Mouse (Mus musculus): ENCODE measurements around the gene Depdc5. TPM values are rescaled to one million over a fixed set of nuclear protein-coding genes. Genes with fewer than 3 reads are reported as not detected.
"Not testable (repeated sequence)": the region's sequence is repeated elsewhere in the genome, so short reads cannot be mapped to it uniquely, and the experiment has no call there.

The Depdc5 gene
- 26.6 and 27.4 TPM in 2 replicates for polyA plus RNA-seq (2012; rRNA removed)
- 18.2 and 23.5 TPM in 2 replicates for polyA plus RNA-seq (2014; fragmentation: Nextera tagmentation; extraction: Ambion mirVana)

GRCm38 (mm10) chr5:32863253-32864228, at the start of gene Depdc5:
Gene Depdc5 (plus strand): TSS chr5:32863701.
- H3K36me3 ChIP-seq (ENCODE audit: control insufficient read depth, insufficient read depth, low read length), result peaks cover 15% of the 10 kb centered on the region
- no peaks in the 10 kb centered on the region for H3K9me3 ChIP-seq (ENCODE audit: control insufficient read depth, low read length)
- peak within 1 kb of the TSS; percentile 76 for H3K4me2 ChIP-seq (replicated peaks; ENCODE audit: low read depth, low read length, severe bottlenecking)
- no peaks in the 10 kb centered on the region for H3K27me3 ChIP-seq (ENCODE audit: control insufficient read depth, insufficient read depth, low read length)
- under 1% methylated on average over 47 of the region's 64 CpGs for WGBS
- DNase-seq (ENCODE audit: low spot score) (peak; percentile 87), ATAC-seq (ENCODE audit: low FRiP score, low read depth) (peak; percentile 96)
- TF ChIP-seq POLR2A (IDR thresholded peaks at IDR 0.05; ENCODE audit: borderline replicate concordance, extremely low read depth, insufficient read depth, insufficient read length), result peak; percentile 79
- H3K4me1 ChIP-seq (ENCODE audit: control insufficient read depth, insufficient read depth, low read length), result peaks cover 7% of the 10 kb centered on the region
- H3K4me3 ChIP-seq (replicated peaks; ENCODE audit: low read length), result peak within 1 kb of the TSS; percentile 76
- H3K9ac ChIP-seq (ENCODE audit: low read depth, low read length, severe bottlenecking), result peak within 1 kb of the TSS; percentile 69
- peak within 1 kb of the TSS; percentile 80 for H3K27ac ChIP-seq (replicated peaks; ENCODE audit: low read depth, low read length)

GRCm38 (mm10) chr5:32815396-32815795, 48.1 kb upstream of the Depdc5 start:
- Histone ChIP-seq H3K4me3 (replicated peaks; ENCODE audit: low read length) (no peak overlapping the region), H3K9me3 (ENCODE audit: control insufficient read depth, low read length) (no peaks in the 10 kb centered on the region), H3K4me2 (replicated peaks; ENCODE audit: low read depth, low read length, severe bottlenecking) (no peak overlapping the region), H3K27ac (replicated peaks; ENCODE audit: low read depth, low read length) (no peak overlapping the region), H3K4me1 (ENCODE audit: control insufficient read depth, insufficient read depth, low read length) (no peaks in the 10 kb centered on the region), H3K27me3 (ENCODE audit: control insufficient read depth, insufficient read depth, low read length) (no peaks in the 10 kb centered on the region), H3K36me3 (ENCODE audit: control insufficient read depth, insufficient read depth, low read length) (peaks cover 63% of the 10 kb centered on the region), H3K9ac (ENCODE audit: low read depth, low read length, severe bottlenecking) (no peak overlapping the region)
- ATAC-seq (ENCODE audit: low FRiP score, low read depth) (no peak), DNase-seq (ENCODE audit: low spot score) (no peak)
- TF ChIP-seq POLR2A (IDR thresholded peaks at IDR 0.05; ENCODE audit: borderline replicate concordance, extremely low read depth, insufficient read depth, insufficient read length), result no peak
- WGBS, result 84% methylated on average over 4 of the region's 4 CpGs

GRCm38 (mm10) chr5:32820471-32820870, 43.0 kb upstream of the Depdc5 start:
- Histone ChIP-seq H3K27me3 (ENCODE audit: control insufficient read depth, insufficient read depth, low read length) (no peaks in the 10 kb centered on the region), H3K4me1 (ENCODE audit: control insufficient read depth, insufficient read depth, low read length) (no peaks in the 10 kb centered on the region), H3K27ac (replicated peaks; ENCODE audit: low read depth, low read length) (no peak overlapping the region), H3K4me3 (replicated peaks; ENCODE audit: low read length) (no peak overlapping the region), H3K9ac (ENCODE audit: low read depth, low read length, severe bottlenecking) (no peak overlapping the region), H3K4me2 (replicated peaks; ENCODE audit: low read depth, low read length, severe bottlenecking) (no peak overlapping the region), H3K9me3 (ENCODE audit: control insufficient read depth, low read length) (no peaks in the 10 kb centered on the region), H3K36me3 (ENCODE audit: control insufficient read depth, insufficient read depth, low read length) (peaks cover 57% of the 10 kb centered on the region)
- no peak for ATAC-seq (ENCODE audit: low FRiP score, low read depth)
- WGBS, result 95% methylated on average over 8 of the region's 8 CpGs
- TF ChIP-seq POLR2A (IDR thresholded peaks at IDR 0.05; ENCODE audit: borderline replicate concordance, extremely low read depth, insufficient read depth, insufficient read length), result no peak
- no peak for DNase-seq (ENCODE audit: low spot score)

- no peak for TF ChIP-seq POLR2A (IDR thresholded peaks at IDR 0.05; ENCODE audit: borderline replicate concordance, extremely low read depth, insufficient read depth, insufficient read length)
- H3K4me1 ChIP-seq (ENCODE audit: control insufficient read depth, insufficient read depth, low read length), result no peaks in the 10 kb centered on the region
- ATAC-seq (ENCODE audit: low FRiP score, low read depth) (no peak), DNase-seq (ENCODE audit: low spot score) (no peak)
- 89% methylated on average over 7 of the region's 7 CpGs for WGBS
- H3K27me3 ChIP-seq (ENCODE audit: control insufficient read depth, insufficient read depth, low read length), result no peaks in the 10 kb centered on the region
- no peak within 1 kb of the TSS for H3K27ac ChIP-seq (replicated peaks; ENCODE audit: low read depth, low read length)
- no peak within 1 kb of the TSS for H3K9ac ChIP-seq (ENCODE audit: low read depth, low read length, severe bottlenecking)
- H3K9me3 ChIP-seq (ENCODE audit: control insufficient read depth, low read length), result no peaks in the 10 kb centered on the region
- no peak within 1 kb of the TSS for H3K4me3 ChIP-seq (replicated peaks; ENCODE audit: low read length)
- H3K36me3 ChIP-seq (ENCODE audit: control insufficient read depth, insufficient read depth, low read length), result peaks cover 62% of the 10 kb centered on the region
- no peak within 1 kb of the TSS for H3K4me2 ChIP-seq (replicated peaks; ENCODE audit: low read depth, low read length, severe bottlenecking)
Measured at GRCm38 (mm10) chr5:32827009-32827408, 36.5 kb upstream of the Depdc5 start, which contains the start of gene Gm20671. Gene Gm20671 (minus strand): TSS chr5:32827109.

- H3K27ac ChIP-seq (replicated peaks; ENCODE audit: low read depth, low read length); H3K9ac ChIP-seq (ENCODE audit: low read depth, low read length, severe bottlenecking); ATAC-seq (ENCODE audit: low FRiP score, low read depth); H3K4me1 ChIP-seq (ENCODE audit: control insufficient read depth, insufficient read depth, low read length); H3K27me3 ChIP-seq (ENCODE audit: control insufficient read depth, insufficient read depth, low read length); H3K4me3 ChIP-seq (replicated peaks; ENCODE audit: low read length); H3K4me2 ChIP-seq (replicated peaks; ENCODE audit: low read depth, low read length, severe bottlenecking); H3K9me3 ChIP-seq (ENCODE audit: control insufficient read depth, low read length); DNase-seq (ENCODE audit: low spot score): not testable (repeated sequence)
- WGBS, result 90% methylated on average over 1 of the region's 1 CpGs
- peaks cover 74% of the 10 kb centered on the region for H3K36me3 ChIP-seq (ENCODE audit: control insufficient read depth, insufficient read depth, low read length)
Measured at GRCm38 (mm10) chr5:32828766-32829165, 34.7 kb upstream of the Depdc5 start.

All from limb, embryonic 14.5 days (tissue).